Mouse (Mus musculus): ENCODE measurements around the gene Mak. TPM values are rescaled to one million over a fixed set of nuclear protein-coding genes. Genes with fewer than 3 reads are reported as not detected.

Mak gene
- 0.05 TPM for polyA plus RNA-seq (2021)

DNA sequence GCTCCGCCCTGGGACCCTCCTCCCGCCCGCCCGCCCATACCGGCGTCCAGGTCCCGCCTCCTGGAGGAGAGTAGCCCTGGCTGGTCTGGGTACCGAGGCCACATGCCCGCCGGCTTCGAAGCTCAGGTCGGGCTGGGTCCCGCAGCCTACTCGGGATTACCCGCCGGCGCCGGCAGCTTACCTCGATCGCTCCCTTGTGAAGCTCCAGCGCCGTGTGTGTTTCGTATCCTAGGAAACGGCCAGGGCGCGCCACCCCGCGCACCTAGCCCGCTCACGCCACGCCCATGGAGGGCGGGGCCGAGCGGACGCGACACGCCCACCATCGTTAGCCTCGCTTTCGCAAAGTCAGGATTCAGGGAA lies at the start of gene Mak:
Gene Mak, minus strand, starts transcription at position 286 of the 360 bp plus-strand sequence.
- POLR2A ChIA-PET = no interaction called here
- H3K27me3 ChIP-seq = peaks cover 52% of the 10 kb centered on the region
- no peak for TF ChIP-seq CTCF (IDR thresholded peaks at IDR 0.05)
- DNase-seq (ENCODE audit: low read depth, low spot score) (no peak), ATAC-seq (no peak)
- CTCF ChIA-PET = no interaction called here
- in situ Hi-C loops (cut with MboI; ENCODE audit: low pct_unique_long_range_greater_than_20kb) = no loop called here

GRCm38 (mm10) chr13:41129061-41129460 lies 49.6 kb upstream of the Mak start:
- CTCF ChIA-PET = no interaction called here
- DNase-seq (ENCODE audit: low read depth, low spot score) = no peak
- no peak for ATAC-seq
- POLR2A ChIA-PET = no interaction called here
- peaks cover 56% of the 10 kb centered on the region for H3K27me3 ChIP-seq
- in situ Hi-C loops (cut with MboI; ENCODE audit: low pct_unique_long_range_greater_than_20kb) = loop anchor here (25.0 kb wide), 1 partner anchor 458 kb away; no protein-coding TSS in a partner anchor
- no peak for TF ChIP-seq CTCF (IDR thresholded peaks at IDR 0.05)

DNA sequence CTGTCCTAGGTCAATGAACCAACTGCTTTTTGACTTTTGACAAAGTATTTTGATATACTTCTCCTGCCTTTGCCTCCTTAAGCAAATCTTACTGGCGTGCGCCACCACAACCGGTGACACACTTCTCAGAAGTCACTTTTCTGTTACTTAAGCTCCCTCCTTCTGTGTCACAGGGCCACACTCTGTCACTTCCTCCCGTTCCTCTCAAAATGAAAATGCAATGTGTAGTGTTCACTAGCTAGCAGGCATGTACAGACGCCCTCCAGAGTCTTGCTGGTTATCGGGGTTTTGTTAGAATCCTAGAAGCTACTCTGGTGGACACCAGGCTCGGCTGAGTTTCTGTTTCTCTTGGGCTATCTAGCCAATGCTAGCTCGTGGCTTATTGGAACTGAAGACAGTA lies 48.8 kb upstream of the Mak start:
- in situ Hi-C loops (cut with MboI; ENCODE audit: low pct_unique_long_range_greater_than_20kb) = loop anchor here (25.0 kb wide), 1 partner anchor 459 kb away; no protein-coding TSS in a partner anchor
- POLR2A ChIA-PET = no interaction called here
- DNase-seq (ENCODE audit: low read depth, low spot score) (no peak), ATAC-seq (no peak)
- H3K27me3 ChIP-seq = peaks cover 51% of the 10 kb centered on the region
- no peak for TF ChIP-seq CTCF (IDR thresholded peaks at IDR 0.05)
- CTCF ChIA-PET = no interaction called here

DNA sequence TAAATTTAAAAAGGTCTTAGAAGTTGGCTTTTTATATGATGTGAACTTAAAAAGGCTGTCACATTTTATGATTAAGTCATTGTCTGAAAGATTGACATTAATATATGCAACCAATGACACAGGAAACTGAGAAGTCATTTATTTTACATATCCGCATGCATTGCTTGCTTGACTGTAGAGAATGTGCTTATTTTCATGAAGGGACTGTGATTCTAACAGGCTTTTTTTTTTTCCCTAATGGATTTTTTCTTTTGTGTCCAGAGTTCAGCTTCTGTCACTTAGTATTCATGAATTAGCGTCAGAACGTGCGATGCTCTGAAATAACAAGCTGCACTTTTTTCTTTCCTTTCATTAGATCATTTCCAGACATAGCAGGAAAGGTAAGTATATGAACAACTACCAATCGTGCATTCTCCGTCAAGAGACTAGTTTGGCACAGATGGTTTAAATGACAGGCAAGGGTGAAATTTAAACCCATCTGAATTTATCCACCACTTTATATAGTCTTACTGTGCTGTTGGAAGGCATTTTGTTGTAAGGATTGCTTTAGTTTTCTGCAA lies 44.2 kb upstream of the Mak start:
- CTCF ChIA-PET = no interaction called here

DNA sequence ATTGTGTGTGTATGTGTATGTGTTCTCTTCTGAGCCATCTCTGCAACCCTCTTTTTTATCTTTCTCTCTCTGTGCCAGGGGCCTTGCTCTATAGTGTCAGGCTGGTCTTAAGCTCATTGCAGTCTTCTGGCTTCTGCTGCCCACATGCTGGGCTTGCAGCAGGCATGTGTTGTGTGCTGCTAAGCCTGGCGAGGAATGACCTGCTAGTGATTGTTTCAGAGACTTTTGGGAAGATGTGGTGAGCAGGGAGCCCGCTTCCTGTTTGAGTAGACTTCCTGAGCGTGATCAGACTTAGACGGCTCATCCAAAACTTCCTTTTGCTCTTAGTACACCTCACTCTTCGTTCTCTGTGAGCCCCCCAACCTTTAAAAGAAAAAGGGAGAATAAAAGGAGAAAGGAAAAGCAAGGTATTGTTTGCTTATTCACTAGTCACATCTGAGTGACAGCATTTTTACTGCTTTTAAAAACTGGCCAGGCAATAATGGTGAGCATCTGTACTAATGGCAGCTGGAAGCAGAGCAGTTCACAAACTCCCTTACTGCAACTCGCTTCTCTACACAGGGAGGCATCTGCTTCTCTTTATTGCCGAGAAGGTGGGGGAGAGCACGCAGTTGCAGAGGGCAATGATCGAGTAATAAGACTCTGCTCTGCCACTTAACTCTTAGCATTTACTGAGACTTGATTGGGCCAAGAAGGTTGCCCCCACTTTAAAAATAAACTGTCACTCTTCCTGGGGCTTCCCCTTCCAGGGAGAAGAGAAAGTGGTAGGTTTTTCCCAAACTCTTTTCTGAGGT lies 39.8 kb upstream of the Mak start:
- CTCF ChIA-PET = no interaction called here
- H3K27me3 ChIP-seq = peaks cover 40% of the 10 kb centered on the region
- DNase-seq (ENCODE audit: low read depth, low spot score) = no peak
- TF ChIP-seq CTCF (IDR thresholded peaks at IDR 0.05) = no peak
- POLR2A ChIA-PET = no interaction called here
- in situ Hi-C loops (cut with MboI; ENCODE audit: low pct_unique_long_range_greater_than_20kb) = no loop called here
- no peak for ATAC-seq

More for the DNA sequence above, 44.2 kb upstream of the Mak start:
- in situ Hi-C loops (cut with MboI; ENCODE audit: low pct_unique_long_range_greater_than_20kb) = no loop called here
- ATAC-seq (no peak), DNase-seq (ENCODE audit: low read depth, low spot score) (no peak)
- TF ChIP-seq CTCF (IDR thresholded peaks at IDR 0.05) = no peak
- POLR2A ChIA-PET = no interaction called here
- peaks cover 39% of the 10 kb centered on the region for H3K27me3 ChIP-seq

DNA sequence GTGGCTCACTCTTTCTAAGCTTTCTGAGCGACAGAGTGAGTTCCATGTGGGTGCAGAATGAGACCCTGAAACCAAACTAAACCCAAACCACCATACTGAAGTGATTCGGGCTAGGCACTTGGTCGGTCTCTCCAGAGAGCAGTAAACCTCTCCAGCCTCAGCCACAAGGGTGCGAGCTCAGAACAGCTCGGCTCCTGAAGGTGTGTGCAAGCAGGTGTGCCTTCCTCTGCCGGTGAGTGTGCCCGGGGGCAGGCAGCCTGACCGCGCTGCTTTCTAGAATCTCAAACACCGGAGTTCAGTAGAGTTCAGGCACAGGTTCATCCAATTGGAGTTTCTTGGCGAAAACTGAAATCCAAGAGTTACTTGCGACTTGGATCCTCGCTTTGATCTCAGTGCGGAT lies 34.4 kb upstream of the Mak start, which contains the start of gene Sycp2l:
Gene Sycp2l, plus strand, starts transcription at position 368 of the 400 bp plus-strand sequence.
- peaks cover 39% of the 10 kb centered on the region for H3K27me3 ChIP-seq
- no peak for ATAC-seq
- in situ Hi-C loops (cut with MboI; ENCODE audit: low pct_unique_long_range_greater_than_20kb) = no loop called here
- no peak for TF ChIP-seq CTCF (IDR thresholded peaks at IDR 0.05)
- no peak for DNase-seq (ENCODE audit: low read depth, low spot score)
- ChIA-PET CTCF (no interaction called here), POLR2A (interaction anchor here (0.6 kb wide), 1 partner anchor 8 kb away, joined by 3 read pairs; no protein-coding TSS in a partner anchor)

- ATAC-seq (no peak), DNase-seq (ENCODE audit: low read depth, low spot score) (no peak)
- H3K27me3 ChIP-seq = peaks cover 29% of the 10 kb centered on the region
- CTCF ChIA-PET = no interaction called here
- no peak for TF ChIP-seq CTCF (IDR thresholded peaks at IDR 0.05)
- POLR2A ChIA-PET = no interaction called here
- in situ Hi-C loops (cut with MboI; ENCODE audit: low pct_unique_long_range_greater_than_20kb) = no loop called here
Measured at GRCm38 (mm10) chr13:41110935-41111334, 31.4 kb upstream of the Mak start, which contains the start of gene Gcm2. Gene Gcm2 (minus strand): TSS chr13:41111035.

- POLR2A ChIA-PET = interaction anchor here (0.6 kb wide), 1 partner anchor 9 kb away, joined by 3 read pairs; the partner anchor contains the start of gene Sycp2l
Measured at GRCm38 (mm10) chr13:41105541-41105940, 26.0 kb upstream of the Mak start.

DNA sequence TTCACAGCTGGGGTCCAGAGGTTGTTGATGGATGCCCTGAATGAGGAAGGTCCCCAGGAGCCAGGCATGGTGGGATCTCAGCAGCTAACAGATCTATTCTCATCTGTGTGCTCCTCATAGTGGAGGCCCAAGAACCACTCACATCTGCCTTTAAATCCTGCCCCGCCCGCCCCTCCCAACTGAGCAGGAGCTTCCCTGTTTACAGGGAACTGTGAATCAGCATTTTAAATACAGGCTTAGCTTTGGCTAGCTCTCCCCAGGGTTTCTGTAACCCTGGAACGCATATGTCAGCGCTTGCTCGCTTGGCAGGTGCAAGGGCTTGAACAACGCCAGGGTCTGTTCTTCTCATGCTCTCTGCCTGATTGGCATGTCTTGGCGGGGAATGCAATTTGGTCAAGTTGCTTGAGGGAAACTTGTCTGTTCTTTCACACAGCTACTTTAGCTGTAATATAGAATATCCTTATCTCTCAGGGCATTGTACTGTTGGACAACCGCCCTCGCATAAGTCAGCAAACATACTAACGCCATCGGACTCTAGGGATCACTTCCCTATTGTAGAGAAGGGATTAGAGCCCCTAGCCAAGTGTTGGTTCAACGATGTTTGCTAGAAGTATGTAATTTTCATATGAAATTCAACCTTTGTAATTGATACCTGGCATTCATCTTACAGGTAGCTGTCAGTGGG lies 24.5 kb upstream of the Mak start:
- POLR2A ChIA-PET = no interaction called here

More at GRCm38 (mm10) chr13:41105541-41105940, 26.0 kb upstream of the Mak start:
- peaks cover 20% of the 10 kb centered on the region for H3K27me3 ChIP-seq
- CTCF ChIA-PET = interaction anchor here (1.2 kb wide), 1 partner anchor 19 kb away, joined by 3 read pairs; no protein-coding TSS in a partner anchor
- DNase-seq (ENCODE audit: low read depth, low spot score) = no peak
- TF ChIP-seq CTCF (IDR thresholded peaks at IDR 0.05) = no peak
- in situ Hi-C loops (cut with MboI; ENCODE audit: low pct_unique_long_range_greater_than_20kb) = no loop called here
- ATAC-seq = no peak

GRCm38 (mm10) chr13:41100031-41100430 lies 20.5 kb upstream of the Mak start:
- ChIA-PET CTCF (no interaction called here), POLR2A (no interaction called here)
- in situ Hi-C loops (cut with MboI; ENCODE audit: low pct_unique_long_range_greater_than_20kb) = no loop called here
- ATAC-seq (no peak), DNase-seq (ENCODE audit: low read depth, low spot score) (no peak)
- no peak for TF ChIP-seq CTCF (IDR thresholded peaks at IDR 0.05)
- peaks cover 38% of the 10 kb centered on the region for H3K27me3 ChIP-seq

More for the DNA sequence above, 24.5 kb upstream of the Mak start:
- TF ChIP-seq CTCF (IDR thresholded peaks at IDR 0.05) = no peak
- ATAC-seq (no peak), DNase-seq (ENCODE audit: low read depth, low spot score) (no peak)
- CTCF ChIA-PET = interaction anchor here (1.2 kb wide), 1 partner anchor 19 kb away, joined by 3 read pairs; no protein-coding TSS in a partner anchor
- peaks cover 31% of the 10 kb centered on the region for H3K27me3 ChIP-seq
- in situ Hi-C loops (cut with MboI; ENCODE audit: low pct_unique_long_range_greater_than_20kb) = no loop called here

DNA sequence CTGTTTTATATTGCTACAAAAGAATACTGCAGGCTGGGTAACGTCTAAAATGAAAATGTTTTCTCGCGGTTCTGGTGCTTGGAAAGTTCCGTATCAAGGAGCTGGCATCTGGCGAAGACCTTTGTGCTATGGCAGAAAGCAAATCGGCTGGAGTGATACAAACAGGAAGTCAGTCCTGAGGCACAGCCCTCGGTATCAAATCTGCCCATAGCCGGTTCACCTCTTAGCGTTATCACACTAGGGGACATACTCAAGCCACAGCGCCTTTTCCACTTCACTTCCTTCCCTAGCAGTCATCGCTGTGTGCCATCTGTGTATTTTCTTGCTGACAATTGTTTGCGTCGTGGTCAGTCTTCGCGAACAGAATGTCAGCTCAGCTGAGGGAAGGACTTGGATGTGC lies 18.8 kb upstream of the Mak start:
- TF ChIP-seq CTCF (IDR thresholded peaks at IDR 0.05) = no peak
- peaks cover 55% of the 10 kb centered on the region for H3K27me3 ChIP-seq
- in situ Hi-C loops (cut with MboI; ENCODE audit: low pct_unique_long_range_greater_than_20kb) = no loop called here
- ATAC-seq (no peak), DNase-seq (ENCODE audit: low read depth, low spot score) (no peak)
- CTCF ChIA-PET = no interaction called here
- POLR2A ChIA-PET = no interaction called here

All from Patski (cell line).